Mouse (Mus musculus): Measurements from ENCODE around the gene Cog2.

Cog2 gene

GRCm38 (mm10) chr8:124569593-124569992 lies 49.0 kb downstream of the Cog2 start, which contains the start of gene Agt:
Gene Agt (minus strand): TSS chr8:124569706.
- peak; percentile 79 to 81 for DNase-seq (ENCODE audit: low spot score in 2 of 2)

GRCm38 (mm10) chr8:124571732-124572429 lies 51.3 kb downstream of the Cog2 start:
- DNase-seq (ENCODE audit: low spot score in 2 of 2) = peak in 1 of 2 experiments; percentile 36

- DNase-seq (ENCODE audit: low spot score in 2 of 2) = no peak
Observed at GRCm38 (mm10) chr8:124572430-124572775, 51.8 kb downstream of the Cog2 start.

- peak; percentile 59 to 82 for DNase-seq (ENCODE audit: low spot score in 2 of 2)
Observed at GRCm38 (mm10) chr8:124573552-124574340, 53.2 kb downstream of the Cog2 start.

GRCm38 (mm10) chr8:124575811-124576210 lies 55.2 kb downstream of the Cog2 start, which contains the start of gene Capn9:
Gene Capn9 (plus strand): TSS chr8:124576111.
- no peak for DNase-seq (ENCODE audit: low spot score in 2 of 2)

GRCm38 (mm10) chr8:124576751-124577150 lies 56.2 kb downstream of the Cog2 start:
- DNase-seq (ENCODE audit: low spot score in 2 of 2) = no peak

- DNase-seq (ENCODE audit: low spot score in 2 of 2) = peak in 1 of 2 experiments; percentile 54
Observed at GRCm38 (mm10) chr8:124585718-124586425, 65.3 kb downstream of the Cog2 start.

- DNase-seq (ENCODE audit: low spot score in 2 of 2) = no peak
Observed at GRCm38 (mm10) chr8:124586556-124586955, 66.0 kb downstream of the Cog2 start.

- no peak for DNase-seq (ENCODE audit: low spot score in 2 of 2)
Observed at GRCm38 (mm10) chr8:124589393-124589792, 68.8 kb downstream of the Cog2 start.

Data from heart, adult 9 months (tissue).